Mouse (Mus musculus) testis, adult 2 months (tissue): Measurements from ENCODE around the gene Dck. TPM values are rescaled to one million over a fixed set of nuclear protein-coding genes. Genes with fewer than 3 reads are reported as not detected.

ENCODE experiments used
- H3K27ac ChIP-seq: fragments of 200-500 bp; 2 replicates; pipeline ENCODE4 v1.5.1; 2012; ENCODE audit warnings: low read depth, low read length; ENCODE audit not compliant: control insufficient read depth, insufficient read depth
- H3K27me3 ChIP-seq: fragments of 200-500 bp; 2 replicates; pipeline ENCODE4 v1.6.1; 2012; ENCODE audit warnings: mild to moderate bottlenecking, low read length, moderate library complexity; ENCODE audit not compliant: control insufficient read depth, insufficient read depth
- H3K36me3 ChIP-seq: fragments of 200-500 bp; 2 replicates; pipeline ENCODE4 v1.6.1; 2012; ENCODE audit warnings: mild to moderate bottlenecking, low read length; ENCODE audit not compliant: control insufficient read depth, insufficient read depth
- H3K4me1 ChIP-seq: fragments of 200-500 bp; 2 replicates; pipeline ENCODE4 v1.6.1; 2012; ENCODE audit warnings: low read length; ENCODE audit not compliant: control insufficient read depth, insufficient read depth
- H3K4me3 ChIP-seq: fragments of 200-500 bp; 2 replicates; pipeline ENCODE4 v1.5.1; 2012; ENCODE audit warnings: low read depth, mild to moderate bottlenecking, low read length, moderate library complexity, mixed read lengths; ENCODE audit not compliant: control insufficient read depth
- CTCF ChIP-seq: fragments of 200-500 bp; IDR thresholded peaks from 2 replicates; pipeline ENCODE4 v1.5.1; 2012; ENCODE audit warnings: low read depth, mild to moderate bottlenecking, inconsistent platforms, low read length, moderate library complexity; ENCODE audit not compliant: control insufficient read depth, insufficient read depth, insufficient replicate concordance
- POLR2A ChIP-seq: fragments of 200-500 bp; IDR thresholded peaks from 2 replicates; pipeline ENCODE4 v1.6.1; 2012; ENCODE audit warnings: low read depth, mild to moderate bottlenecking, inconsistent platforms, low read length, moderate library complexity; ENCODE audit not compliant: control insufficient read depth
- polyA plus RNA-seq: library from polyadenylated mRNA; depleted of rRNA; stranded (reverse); fragments of >200 nt; gene quantifications from 2 replicates; pipeline ENCODE4 v1.2.3, GENCODE M21; 2012; rRNA removed

The Dck gene
- 1.1 and 1.8 TPM in 2 replicates for polyA plus RNA-seq

GRCm38 (mm10) chr5:88764987-88765481, at the start of gene Dck:
TSS of gene Dck (plus strand) at chr5:88764996.
- peak within 1 kb of the TSS; percentile 29; the same call in 1 of the 2 replicates for H3K27ac ChIP-seq
- TF ChIP-seq CTCF (no peak), POLR2A (no peak; the same call in 1 of the 2 replicates)

GRCm38 (mm10) chr5:88716983-88717382, 47.8 kb upstream of the Dck start:
- no peak overlapping the region for H3K27ac ChIP-seq
- TF ChIP-seq CTCF (no peak), POLR2A (no peak)

More at GRCm38 (mm10) chr5:88764987-88765481, at the start of gene Dck:
- no peaks in the 10 kb centered on the region for H3K36me3 ChIP-seq
- peaks cover 3% of the 10 kb centered on the region; the same call in 1 of the 2 replicates for H3K4me1 ChIP-seq
- H3K27me3 ChIP-seq = no peaks in the 10 kb centered on the region
- H3K4me3 ChIP-seq = peak within 1 kb of the TSS; percentile 94

GRCm38 (mm10) chr5:88720116-88721002, 44.4 kb upstream of the Dck start, which contains the start of gene Mob1b:
TSS of gene Mob1b (plus strand) at chr5:88720855.
- Histone ChIP-seq H3K27ac (peak within 1 kb of the TSS; percentile 85), H3K36me3 (no peaks in the 10 kb centered on the region), H3K4me3 (peak within 1 kb of the TSS; percentile 98), H3K4me1 (peaks cover 13% of the 10 kb centered on the region), H3K27me3 (no peaks in the 10 kb centered on the region)
- peak; percentile 94 for TF ChIP-seq POLR2A
- no peak for TF ChIP-seq CTCF

More at GRCm38 (mm10) chr5:88716983-88717382, 47.8 kb upstream of the Dck start:
- H3K4me3 ChIP-seq = no peak overlapping the region
- no peaks in the 10 kb centered on the region for H3K36me3 ChIP-seq
- peaks cover 10% of the 10 kb centered on the region for H3K4me1 ChIP-seq
- H3K27me3 ChIP-seq = no peaks in the 10 kb centered on the region

GRCm38 (mm10) chr5:88721003-88721475, 43.8 kb upstream of the Dck start:
- TF ChIP-seq POLR2A = no peak
- TF ChIP-seq CTCF = no peak
- H3K4me3 ChIP-seq = peak overlapping the region; percentile 98
- no peaks in the 10 kb centered on the region for H3K27me3 ChIP-seq
- H3K4me1 ChIP-seq = peaks cover 13% of the 10 kb centered on the region
- no peaks in the 10 kb centered on the region for H3K36me3 ChIP-seq
- peak overlapping the region; percentile 85 for H3K27ac ChIP-seq

GRCm38 (mm10) chr5:88721565-88722212, 43.1 kb upstream of the Dck start:
- Histone ChIP-seq H3K4me1 (peaks cover 13% of the 10 kb centered on the region), H3K27ac (no peak overlapping the region), H3K4me3 (peak overlapping the region; percentile 98), H3K27me3 (no peaks in the 10 kb centered on the region), H3K36me3 (no peaks in the 10 kb centered on the region)
- TF ChIP-seq POLR2A (0 out of 2 replicates have a peak, but pooled peaks have one; percentile 17), CTCF (no peak)

- Histone ChIP-seq H3K27ac (no peak overlapping the region), H3K36me3 (no peaks in the 10 kb centered on the region)
- TF ChIP-seq CTCF (no peak), POLR2A (no peak)
Measured at GRCm38 (mm10) chr5:88722213-88722600, 42.6 kb upstream of the Dck start.

GRCm38 (mm10) chr5:88724030-88724429, 40.8 kb upstream of the Dck start:
- no peaks in the 10 kb centered on the region for H3K36me3 ChIP-seq
- H3K27ac ChIP-seq = no peak overlapping the region
- H3K4me3 ChIP-seq = no peak overlapping the region
- peaks cover 13% of the 10 kb centered on the region for H3K4me1 ChIP-seq
- H3K27me3 ChIP-seq = no peaks in the 10 kb centered on the region
- TF ChIP-seq CTCF = no peak
- TF ChIP-seq POLR2A = no peak

More at GRCm38 (mm10) chr5:88722213-88722600, 42.6 kb upstream of the Dck start:
- Histone ChIP-seq H3K27me3 (no peaks in the 10 kb centered on the region), H3K4me3 (peak overlapping the region; percentile 98), H3K4me1 (peaks cover 13% of the 10 kb centered on the region)
